Mouse (Mus musculus) ES-Bruce4 (cell line): ENCODE data around the gene Csrnp2. TPM values are rescaled to one million over a fixed set of nuclear protein-coding genes. Genes with fewer than 3 reads are reported as not detected.

Experiments
- H3K27ac ChIP-seq: 2 replicates; pipeline ENCODE4 v1.5.1; 2012; ENCODE audit warnings: low read length, inconsistent platforms; ENCODE audit not compliant: insufficient read depth
- H3K27me3 ChIP-seq: 2 replicates; pipeline ENCODE4 v1.6.1; 2012; ENCODE audit warnings: mild to moderate bottlenecking, low read length, inconsistent platforms; ENCODE audit not compliant: control insufficient read depth, poor library complexity, insufficient read depth, severe bottlenecking
- H3K36me3 ChIP-seq: 2 replicates; pipeline ENCODE4 v1.6.1; 2012; ENCODE audit warnings: inconsistent platforms, mild to moderate bottlenecking, low read length, moderate library complexity; ENCODE audit not compliant: control insufficient read depth, poor library complexity, insufficient read depth, severe bottlenecking
- H3K4me1 ChIP-seq: one replicate; pipeline ENCODE4 v1.8.1; 2011; ENCODE audit warnings: low read length; ENCODE audit not compliant: control insufficient read depth, insufficient read depth
- H3K4me3 ChIP-seq: 2 replicates; pipeline ENCODE4 v1.5.1; 2011; ENCODE audit warnings: low read depth, mild to moderate bottlenecking, low read length
- H3K9ac ChIP-seq: 2 replicates; pipeline ENCODE4 v1.6.1; 2012; ENCODE audit warnings: low read depth, mild to moderate bottlenecking, inconsistent platforms; ENCODE audit not compliant: poor library complexity, severe bottlenecking
- H3K9me3 ChIP-seq: replicated peaks from 2 replicates; pipeline ENCODE4 v1.6.1; 2012; ENCODE audit warnings: mild to moderate bottlenecking, low read length, inconsistent platforms; ENCODE audit not compliant: control insufficient read depth, poor library complexity, insufficient read depth, severe bottlenecking
- CTCF ChIP-seq: IDR thresholded peaks from one replicate; pipeline ENCODE4 v1.8.1; 2011; ENCODE audit warnings: low read depth, low read length
- EP300 ChIP-seq: IDR thresholded peaks from 2 replicates; pipeline ENCODE4 v1.6.1; 2011; ENCODE audit warnings: low read depth, low read length; ENCODE audit not compliant: insufficient read depth
- POLR2A ChIP-seq: IDR thresholded peaks from one replicate; pipeline ENCODE4 v1.8.1; 2011; ENCODE audit warnings: low read length; ENCODE audit not compliant: insufficient read depth
- polyA plus RNA-seq: library from polyadenylated mRNA; stranded (reverse); fragments of >200 nt; gene quantifications from 2 replicates; pipeline ENCODE4 v1.2.4, GENCODE M21; 2011; ENCODE audit warnings: low read depth; ENCODE audit not compliant: missing spikeins, insufficient read depth, insufficient read length

Gene Csrnp2
- polyA plus RNA-seq, 1 experiment = 6.8 TPM

DNA sequence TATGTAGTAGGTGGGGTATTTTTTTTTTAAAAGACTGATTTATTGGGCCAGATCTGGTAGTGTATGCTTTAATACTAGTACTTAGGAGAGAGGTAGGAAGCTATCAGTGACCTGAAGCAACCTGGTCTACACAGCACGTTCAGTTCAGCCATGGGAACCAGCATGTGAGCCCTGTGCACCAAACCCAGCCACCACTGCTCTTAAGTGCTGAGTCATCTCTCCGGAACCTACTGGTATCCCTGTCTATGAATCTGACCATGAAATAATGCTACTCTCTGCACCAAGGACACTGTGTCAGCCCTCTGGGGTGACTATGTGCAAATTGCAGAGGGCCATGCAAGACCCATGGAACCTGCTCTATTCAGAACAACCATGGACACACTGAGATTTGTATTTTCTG lies 8.2 kb downstream of the Csrnp2 start:
- Histone ChIP-seq H3K36me3 (no peaks in the 10 kb centered on the region; the same call in 1 of the 2 replicates), H3K9me3 (no peaks in the 10 kb centered on the region), H3K27ac (no peak overlapping the region), H3K4me3 (no peak overlapping the region), H3K9ac (no peak overlapping the region), H3K4me1 (no peaks in the 10 kb centered on the region), H3K27me3 (no peaks in the 10 kb centered on the region)
- TF ChIP-seq EP300 = no peak
- TF ChIP-seq CTCF = no peak
- TF ChIP-seq POLR2A = no peak

DNA sequence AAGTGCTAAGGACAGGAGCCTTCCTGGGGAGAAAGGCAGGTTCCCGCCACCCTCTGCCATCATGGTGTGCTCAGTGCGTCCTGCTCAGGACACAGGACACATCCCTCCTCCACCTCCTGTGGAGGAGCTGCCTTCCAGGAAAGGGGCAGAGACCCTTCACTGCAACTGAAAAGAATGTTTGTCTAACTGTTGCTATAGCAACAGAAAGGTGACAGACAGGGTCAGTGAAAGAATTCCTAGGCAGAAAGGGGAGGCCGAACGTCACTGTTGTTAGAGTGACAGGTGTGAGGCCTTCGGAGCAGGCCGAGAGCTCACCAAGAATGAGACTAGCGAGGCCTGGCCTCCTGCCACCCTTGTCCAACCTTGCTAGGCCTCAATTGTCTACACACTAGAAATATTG lies 8.8 kb downstream of the Csrnp2 start:
- H3K9me3 ChIP-seq = no peaks in the 10 kb centered on the region
- no peaks in the 10 kb centered on the region for H3K4me1 ChIP-seq
- H3K4me3 ChIP-seq = no peak overlapping the region
- TF ChIP-seq POLR2A (no peak), EP300 (no peak), CTCF (no peak)
- no peaks in the 10 kb centered on the region; the same call in 1 of the 2 replicates for H3K36me3 ChIP-seq
- no peak overlapping the region for H3K27ac ChIP-seq
- H3K9ac ChIP-seq = no peak overlapping the region
- H3K27me3 ChIP-seq = no peaks in the 10 kb centered on the region

DNA sequence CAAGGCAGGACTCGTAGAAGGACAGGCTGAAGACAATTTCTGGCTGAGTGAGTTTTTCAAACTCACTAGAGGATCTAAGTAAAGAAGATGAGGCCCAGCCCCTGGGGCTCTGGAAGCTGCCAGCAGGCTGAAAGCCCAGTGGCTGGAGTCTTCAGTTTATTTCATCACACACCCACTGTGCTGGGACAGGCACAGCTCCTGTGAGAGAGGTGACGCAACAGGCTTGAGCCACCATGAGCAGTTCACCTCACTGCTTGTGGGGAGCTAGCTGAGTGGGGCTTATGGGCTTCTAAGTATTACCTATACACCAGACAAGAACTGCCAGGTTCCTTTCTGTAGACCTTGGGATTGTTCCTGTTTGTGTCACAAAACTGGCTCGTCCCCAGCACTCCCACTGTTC lies 9.7 kb downstream of the Csrnp2 start:
- no peaks in the 10 kb centered on the region for H3K27me3 ChIP-seq
- no peak overlapping the region for H3K4me3 ChIP-seq
- no peak overlapping the region for H3K9ac ChIP-seq
- TF ChIP-seq EP300 (no peak), POLR2A (no peak), CTCF (no peak)
- H3K9me3 ChIP-seq = no peaks in the 10 kb centered on the region
- no peaks in the 10 kb centered on the region; the same call in 1 of the 2 replicates for H3K36me3 ChIP-seq
- no peaks in the 10 kb centered on the region for H3K4me1 ChIP-seq
- no peak overlapping the region for H3K27ac ChIP-seq

DNA sequence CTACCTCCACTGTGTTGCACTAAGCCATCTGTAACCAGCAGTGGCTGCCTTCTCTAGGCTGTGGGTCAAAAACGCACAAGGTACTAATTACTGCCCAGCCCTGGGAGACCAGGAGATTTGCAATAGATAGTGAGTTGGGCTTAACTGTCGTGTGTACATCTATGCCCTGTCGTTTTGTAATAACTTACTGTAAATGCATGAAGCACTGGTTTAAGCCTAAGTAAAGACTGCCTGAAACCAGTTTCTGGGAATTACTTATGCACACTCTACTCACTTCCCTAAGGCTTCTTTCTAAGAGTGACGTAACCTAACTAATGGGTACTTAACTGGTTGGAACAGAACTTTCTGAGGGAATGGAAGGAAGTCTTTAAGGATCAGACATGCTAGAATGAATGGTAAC lies 16.4 kb downstream of the Csrnp2 start:
- Histone ChIP-seq H3K27ac (no peak overlapping the region), H3K36me3 (no peaks in the 10 kb centered on the region; the same call in 1 of the 2 replicates), H3K4me3 (no peak overlapping the region), H3K27me3 (no peaks in the 10 kb centered on the region), H3K4me1 (peaks cover 5% of the 10 kb centered on the region), H3K9ac (no peak overlapping the region), H3K9me3 (no peaks in the 10 kb centered on the region)
- TF ChIP-seq CTCF (no peak), EP300 (no peak), POLR2A (no peak)

DNA sequence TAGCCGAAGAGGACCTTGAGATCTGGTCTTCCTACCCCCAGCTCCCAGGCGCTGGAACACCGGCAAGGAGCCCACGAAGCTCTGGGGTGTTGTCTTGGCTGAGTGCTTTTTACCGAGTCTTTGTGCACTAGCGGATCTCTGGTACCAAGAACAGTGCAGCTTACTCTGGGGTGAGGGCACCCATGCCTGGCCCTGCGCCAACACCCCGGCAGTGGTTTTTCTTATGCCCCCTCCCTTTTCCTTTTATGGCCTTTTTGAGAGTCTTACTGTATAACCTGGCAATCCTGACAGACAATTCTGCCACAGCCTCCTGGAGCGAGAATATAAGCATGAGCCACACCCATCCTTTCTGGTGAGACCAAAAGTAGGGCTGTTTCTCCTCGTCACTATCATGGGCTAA lies 16.9 kb downstream of the Csrnp2 start:
- H3K4me1 ChIP-seq = peaks cover 7% of the 10 kb centered on the region
- H3K27me3 ChIP-seq = no peaks in the 10 kb centered on the region
- no peaks in the 10 kb centered on the region for H3K36me3 ChIP-seq
- no peak overlapping the region for H3K27ac ChIP-seq
- TF ChIP-seq EP300 = no peak
- no peak for TF ChIP-seq POLR2A
- TF ChIP-seq CTCF = no peak
- no peak overlapping the region for H3K4me3 ChIP-seq
- no peaks in the 10 kb centered on the region for H3K9me3 ChIP-seq
- no peak overlapping the region for H3K9ac ChIP-seq

DNA sequence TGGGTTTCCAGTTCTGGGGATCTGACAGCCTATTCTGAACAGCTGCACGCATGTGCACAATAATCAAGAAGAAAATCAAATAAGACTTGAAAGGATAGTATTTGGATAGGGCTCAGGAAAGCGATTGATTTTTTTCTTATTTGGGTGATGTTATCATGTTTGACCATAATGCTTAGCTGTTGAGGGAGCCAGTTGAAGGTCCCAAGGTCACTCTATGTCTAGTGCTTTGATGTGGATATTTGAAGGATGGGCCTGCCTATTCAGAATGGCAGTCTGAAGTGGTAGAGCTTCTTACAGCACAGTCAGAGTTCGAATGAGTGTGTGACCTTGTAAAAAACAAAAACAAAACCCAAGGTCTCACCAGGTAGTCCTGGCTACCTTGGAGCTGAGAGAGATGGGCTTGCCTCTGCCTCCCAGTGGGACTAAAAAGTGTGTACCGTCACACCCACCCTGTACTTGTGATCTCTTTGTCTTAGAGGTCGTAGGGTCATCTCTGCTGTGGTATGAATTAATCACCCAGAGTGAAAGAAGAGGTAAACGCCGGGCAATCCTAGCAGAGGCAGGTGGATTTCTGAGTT lies 21.3 kb downstream of the Csrnp2 start:
- Histone ChIP-seq H3K36me3 (no peaks in the 10 kb centered on the region), H3K27me3 (no peaks in the 10 kb centered on the region), H3K9me3 (no peaks in the 10 kb centered on the region), H3K9ac (no peak overlapping the region), H3K4me1 (peaks cover 7% of the 10 kb centered on the region), H3K4me3 (no peak overlapping the region), H3K27ac (peak overlapping the region; percentile 54; the same call in 1 of the 2 replicates)
- no peak for TF ChIP-seq CTCF
- TF ChIP-seq EP300 = peak; percentile 79
- TF ChIP-seq POLR2A = no peak

DNA sequence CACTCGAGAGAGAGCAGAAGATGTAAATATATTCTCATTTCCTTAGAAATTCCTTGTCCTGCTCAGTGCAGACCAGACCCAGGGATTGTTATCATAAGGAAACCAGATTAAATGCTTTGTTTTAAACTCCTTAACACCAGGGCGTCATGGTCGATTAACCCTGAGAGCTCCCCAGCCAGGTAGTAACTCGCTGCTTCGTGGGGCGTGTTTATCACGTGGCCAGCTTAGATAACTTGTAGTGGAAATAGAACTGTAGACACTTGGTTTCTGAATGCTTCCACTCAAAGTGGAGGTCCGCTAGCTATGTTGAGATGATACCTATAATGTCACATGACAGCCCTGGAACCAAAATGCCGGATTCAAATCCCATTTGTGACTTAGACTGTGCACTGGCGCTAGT lies 25.3 kb downstream of the Csrnp2 start:
- Histone ChIP-seq H3K27me3 (no peaks in the 10 kb centered on the region), H3K4me1 (peaks cover 5% of the 10 kb centered on the region), H3K4me3 (no peak overlapping the region), H3K36me3 (no peaks in the 10 kb centered on the region), H3K9me3 (no peaks in the 10 kb centered on the region), H3K27ac (no peak overlapping the region), H3K9ac (no peak overlapping the region)
- TF ChIP-seq POLR2A (no peak), CTCF (no peak), EP300 (no peak)
